Mouse (Mus musculus) ES-E14 (cell line): ENCODE data around the gene Ntm. TPM values are rescaled to one million over a fixed set of nuclear protein-coding genes. Genes with fewer than 3 reads are reported as not detected.

Experiments used
- DNase-seq: peaks from one replicate; pipeline ENCODE4 v3.0.0-alpha.2; 2013; ENCODE audit warnings: low read depth, low spot score
- H3K27ac ChIP-seq: 2 replicates; pipeline ENCODE4 v1.5.1; 2012; ENCODE audit warnings: low read depth, mild to moderate bottlenecking, low read length, moderate library complexity, mixed read lengths; ENCODE audit not compliant: poor library complexity, insufficient read depth, severe bottlenecking
- H3K36me3 ChIP-seq: 2 replicates; pipeline ENCODE4 v1.6.1; 2012; ENCODE audit warnings: mild to moderate bottlenecking, low read length, moderate library complexity, mixed read lengths; ENCODE audit not compliant: control insufficient read depth, poor library complexity, insufficient read depth, severe bottlenecking
- H3K4me1 ChIP-seq, 2 experiments: fragments of 150-350 bp in 1 of 2; sonication (generic) in 1 of 2; 2 replicates each; pipeline ENCODE4 v1.6.1; 2012; ENCODE audit warnings: low read length in 2 of 2, mild to moderate bottlenecking in 1 of 2, mixed read lengths in 1 of 2; ENCODE audit not compliant: control insufficient read depth in 2 of 2, insufficient read depth in 2 of 2, poor library complexity in 1 of 2
- H3K4me3 ChIP-seq, 2 experiments: fragments of 150-350 bp in 1 of 2; sonication (generic) in 1 of 2; 2 replicates each; pipeline ENCODE4 v1.5.1; 2012; ENCODE audit warnings: low read length in 2 of 2, low read depth in 1 of 2, mild to moderate bottlenecking in 1 of 2, mixed read lengths in 1 of 2; ENCODE audit not compliant: insufficient read depth in 1 of 2, poor library complexity in 1 of 2, severe bottlenecking in 1 of 2
- H3K9ac ChIP-seq: 2 replicates; pipeline ENCODE4 v1.6.1; 2012; ENCODE audit warnings: low read depth, mild to moderate bottlenecking, low read length, mixed read lengths; ENCODE audit not compliant: poor library complexity, insufficient read depth, severe bottlenecking
- H3K9me3 ChIP-seq: fragments of 150-350 bp; sonication (generic); 2 replicates; pipeline ENCODE4 v1.6.1; 2012; ENCODE audit warnings: low read depth, mild to moderate bottlenecking, low read length; ENCODE audit not compliant: control insufficient read depth, insufficient read depth
- CHD2 ChIP-seq: IDR thresholded peaks from 2 replicates; pipeline ENCODE4 v1.6.1; 2014; ENCODE audit warnings: mild to moderate bottlenecking, low read depth, low read length, inconsistent platforms
- HCFC1 ChIP-seq: IDR thresholded peaks from 2 replicates; pipeline ENCODE4 v1.6.1; 2012; ENCODE audit warnings: low read length, inconsistent platforms, borderline replicate concordance; ENCODE audit not compliant: insufficient read depth
- MAFK ChIP-seq: IDR thresholded peaks from 2 replicates; pipeline ENCODE4 v1.6.1; 2014; ENCODE audit warnings: mild to moderate bottlenecking, low read depth, low read length, inconsistent platforms; ENCODE audit not compliant: insufficient read depth
- ZC3H11A ChIP-seq: IDR thresholded peaks from 2 replicates; pipeline ENCODE4 v1.6.1; 2012; ENCODE audit warnings: low read depth, mild to moderate bottlenecking, inconsistent platforms, low read length, borderline replicate concordance
- ZNF384 ChIP-seq: IDR thresholded peaks from 2 replicates; pipeline ENCODE4 v1.6.1; 2012; ENCODE audit warnings: low read depth, low read length, inconsistent platforms
- in situ Hi-C, 2 experiments: fragments of 600-800 bp; cut with MboI; formaldehyde crosslinking; loops; one replicate each; pipeline ENCODE4 v1.15.1; 2025; ENCODE audit warnings: low sequenced_read_pairs in 2 of 2, inconsistent platforms in 1 of 2; ENCODE audit not compliant: unreplicated experiment in 2 of 2
- total RNA-seq: library from RNA; depleted of rRNA; stranded (reverse); fragments of 300-350 nt; gene quantifications from 2 replicates; pipeline ENCODE4 v1.2.3, GENCODE M21; 2012

Ntm gene
- total RNA-seq, 1 experiment = 0.67 TPM

DNA sequence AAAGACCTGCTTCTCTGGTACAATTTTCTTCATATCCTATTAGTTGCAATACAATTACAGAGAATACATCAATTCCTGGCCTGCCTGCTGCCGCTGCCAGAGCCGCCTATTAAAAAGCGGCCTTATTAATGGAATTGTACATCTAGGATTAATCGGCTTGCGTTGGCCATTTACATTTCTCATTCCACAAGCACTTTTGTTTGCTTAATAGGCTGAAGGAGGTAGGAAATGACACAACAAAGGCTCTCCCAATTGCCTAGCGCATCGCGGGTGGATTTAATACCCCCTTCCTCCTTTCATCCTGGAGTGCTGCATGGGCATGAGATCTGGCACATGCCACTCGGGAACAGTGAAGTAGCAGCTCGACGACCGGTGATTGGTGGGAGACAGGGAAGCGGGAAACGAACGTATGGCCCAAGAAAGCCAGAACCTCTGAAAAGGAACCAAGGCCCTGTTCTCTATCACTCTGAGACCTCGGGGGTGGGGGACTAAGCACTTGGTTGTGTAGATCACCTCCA lies 23.4 kb downstream of the Ntm start:
- DNase-seq = no peak
- Histone ChIP-seq H3K4me3 (no peak overlapping the region), H3K36me3 (no peaks in the 10 kb centered on the region), H3K27ac (no peak overlapping the region), H3K9me3 (no peaks in the 10 kb centered on the region), H3K9ac (no peak overlapping the region), H3K4me1 (no peaks in the 10 kb centered on the region)
- in situ Hi-C loops = no loop called here
- TF ChIP-seq HCFC1 (no peak), ZNF384 (no peak), ZC3H11A (no peak), MAFK (no peak), CHD2 (no peak)

- H3K4me1 ChIP-seq = no peaks in the 10 kb centered on the region
- H3K9me3 ChIP-seq = no peaks in the 10 kb centered on the region
These were observed 34.1 kb downstream of the Ntm start for GRCm38 (mm10) chr9:29928796-29929195.

DNA sequence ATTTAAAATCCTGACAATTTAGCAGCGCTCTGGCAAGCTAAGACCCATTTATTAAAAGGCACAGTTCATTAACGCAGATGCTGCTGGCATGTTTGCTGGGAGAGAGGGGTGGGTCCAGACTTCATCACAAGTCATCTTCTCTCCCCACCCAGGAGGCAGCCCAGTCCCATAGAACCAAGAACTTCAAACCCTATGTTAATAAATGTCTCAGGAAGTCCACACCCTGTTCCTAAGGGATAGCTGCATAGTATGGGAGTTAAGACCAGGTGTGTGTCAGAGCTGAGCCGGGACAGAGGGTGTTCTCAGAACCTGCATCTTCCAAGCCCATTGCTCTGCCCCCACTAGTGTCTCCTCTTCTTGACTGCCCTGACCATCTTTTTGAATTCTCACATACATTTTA lies 37.6 kb downstream of the Ntm start:
- DNase-seq = no peak
- Histone ChIP-seq H3K9me3 (no peaks in the 10 kb centered on the region), H3K36me3 (no peaks in the 10 kb centered on the region), H3K4me3 (no peak overlapping the region), H3K27ac (no peak overlapping the region), H3K9ac (no peak overlapping the region), H3K4me1 (peaks cover 0 to 5% of the 10 kb centered on the region in 2 experiments; a peak in 1 of 4 replicates)
- in situ Hi-C loops = no loop called here
- no peak for TF ChIP-seq HCFC1
- no peak for TF ChIP-seq CHD2
- no peak for TF ChIP-seq MAFK
- TF ChIP-seq ZC3H11A = no peak
- TF ChIP-seq ZNF384 = no peak

More at GRCm38 (mm10) chr9:29928796-29929195, 34.1 kb downstream of the Ntm start:
- no peaks in the 10 kb centered on the region for H3K36me3 ChIP-seq
- in situ Hi-C loops = no loop called here
- TF ChIP-seq ZNF384 (no peak), HCFC1 (no peak), MAFK (no peak), CHD2 (no peak), ZC3H11A (no peak)
- DNase-seq = no peak
- H3K9ac ChIP-seq = no peak overlapping the region
- no peak overlapping the region for H3K4me3 ChIP-seq
- no peak overlapping the region for H3K27ac ChIP-seq

- no peak overlapping the region for H3K27ac ChIP-seq
- no peaks in the 10 kb centered on the region for H3K36me3 ChIP-seq
- H3K4me3 ChIP-seq = no peak overlapping the region
- H3K9ac ChIP-seq = no peak overlapping the region
- no peak for TF ChIP-seq ZC3H11A
- TF ChIP-seq HCFC1 = no peak
- no peak for TF ChIP-seq ZNF384
- TF ChIP-seq MAFK = no peak
- no peak for TF ChIP-seq CHD2
- no peaks in the 10 kb centered on the region for H3K9me3 ChIP-seq
- no peaks in the 10 kb centered on the region for H3K4me1 ChIP-seq
- in situ Hi-C loops = no loop called here
- DNase-seq = no peak
These were observed 64.4 kb downstream of the Ntm start for GRCm38 (mm10) chr9:29898406-29899054.

DNA sequence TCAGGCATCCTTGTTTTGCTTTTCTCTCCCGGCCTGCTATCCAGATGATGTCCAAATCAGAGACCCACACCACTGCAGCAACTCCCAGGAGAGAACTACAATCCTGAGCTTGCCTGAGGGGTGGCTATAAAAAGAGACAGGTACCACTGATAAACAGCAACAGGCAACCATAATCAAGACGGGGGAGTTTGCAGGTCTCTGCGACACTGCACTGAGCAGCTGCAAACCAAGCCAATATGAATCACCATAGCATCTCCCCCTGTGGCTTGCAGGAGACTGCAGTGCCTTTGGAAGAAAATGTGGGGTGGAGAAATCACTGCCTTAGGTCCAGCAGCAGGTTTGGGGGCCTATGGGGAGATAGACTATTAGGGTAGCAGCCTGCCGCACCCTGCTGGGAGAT lies 65.5 kb downstream of the Ntm start:
- DNase-seq = no peak
- Histone ChIP-seq H3K4me3 (no peak overlapping the region), H3K36me3 (no peaks in the 10 kb centered on the region), H3K9me3 (no peaks in the 10 kb centered on the region), H3K9ac (no peak overlapping the region), H3K4me1 (no peaks in the 10 kb centered on the region), H3K27ac (no peak overlapping the region)
- in situ Hi-C loops = no loop called here
- TF ChIP-seq MAFK = no peak
- TF ChIP-seq ZNF384 = no peak
- no peak for TF ChIP-seq ZC3H11A
- TF ChIP-seq HCFC1 = no peak
- no peak for TF ChIP-seq CHD2
